Mouse (Mus musculus): ENCODE measurements around the gene Acap3. TPM values are rescaled to one million over a fixed set of nuclear protein-coding genes. Genes with fewer than 3 reads are reported as not detected.

Gene Acap3
- total RNA-seq, 1 experiment from 2014 or later, result 17.2 TPM

DNA sequence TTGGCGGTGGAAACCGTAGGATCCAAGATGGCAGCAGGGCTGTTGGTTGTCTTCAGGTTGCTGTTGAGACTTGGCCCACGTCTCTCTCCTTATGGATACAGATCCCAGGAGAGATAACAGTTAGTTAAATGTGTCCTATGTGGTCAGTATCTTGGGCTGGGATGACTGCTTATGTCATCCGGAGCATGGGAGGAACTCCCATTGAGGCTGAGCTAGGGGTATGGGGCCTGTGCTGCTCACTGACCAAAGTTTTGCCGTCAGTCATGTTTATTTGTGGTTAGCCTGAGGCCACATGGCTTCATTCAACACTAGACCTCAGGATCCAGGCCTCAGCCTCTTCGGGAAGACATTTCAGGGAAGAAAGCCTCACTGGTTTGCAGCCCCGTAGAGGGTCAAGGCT lies 20.2 kb upstream of the Acap3 start:
- no peak for ATAC-seq (replicated peaks; ENCODE audit: insufficient number of reproducible peaks, low FRiP score, low TSS enrichment, poor library complexity, severe bottlenecking)

DNA sequence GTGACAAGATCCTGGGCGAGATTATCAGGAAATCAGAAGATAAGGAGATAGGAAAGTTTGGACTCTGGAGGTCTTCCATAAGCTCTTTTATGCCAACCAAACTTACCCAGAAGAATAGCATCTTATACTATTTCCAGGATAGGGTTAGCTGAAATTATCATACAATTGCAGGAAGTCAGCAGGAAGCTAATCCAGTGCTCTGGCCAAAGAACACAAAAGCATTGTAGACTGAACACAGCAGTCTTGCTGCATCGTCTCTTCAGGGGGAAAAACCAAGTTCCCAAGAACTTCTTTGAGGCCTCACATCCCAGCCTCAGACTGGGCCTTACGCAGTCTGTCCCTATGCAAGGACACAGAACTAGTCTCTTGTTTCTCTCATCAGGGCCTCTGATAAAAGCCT lies 8.0 kb upstream of the Acap3 start:
- ATAC-seq (replicated peaks; ENCODE audit: insufficient number of reproducible peaks, low FRiP score, low TSS enrichment, poor library complexity, severe bottlenecking), result no peak

DNA sequence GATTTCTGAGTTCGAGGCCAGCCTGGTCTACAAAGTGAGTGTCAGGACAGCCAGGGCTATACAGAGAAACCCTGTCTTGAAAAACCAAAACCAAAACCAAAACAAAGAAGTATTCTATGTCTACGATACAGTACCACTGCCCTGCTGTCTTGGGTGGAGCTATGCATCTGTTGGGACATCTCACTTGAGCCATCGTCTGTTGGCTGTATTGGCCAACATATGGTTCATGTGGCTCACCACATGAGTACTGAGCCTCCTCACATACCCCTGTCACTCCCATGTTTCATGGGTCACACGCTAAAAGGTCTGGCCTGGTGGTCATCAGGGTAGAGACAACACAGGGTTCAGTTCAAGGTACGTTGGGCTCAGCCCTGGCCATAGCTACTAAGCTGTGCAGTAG lies 5.3 kb upstream of the Acap3 start:
- no peak for ATAC-seq (replicated peaks; ENCODE audit: insufficient number of reproducible peaks, low FRiP score, low TSS enrichment, poor library complexity, severe bottlenecking)

DNA sequence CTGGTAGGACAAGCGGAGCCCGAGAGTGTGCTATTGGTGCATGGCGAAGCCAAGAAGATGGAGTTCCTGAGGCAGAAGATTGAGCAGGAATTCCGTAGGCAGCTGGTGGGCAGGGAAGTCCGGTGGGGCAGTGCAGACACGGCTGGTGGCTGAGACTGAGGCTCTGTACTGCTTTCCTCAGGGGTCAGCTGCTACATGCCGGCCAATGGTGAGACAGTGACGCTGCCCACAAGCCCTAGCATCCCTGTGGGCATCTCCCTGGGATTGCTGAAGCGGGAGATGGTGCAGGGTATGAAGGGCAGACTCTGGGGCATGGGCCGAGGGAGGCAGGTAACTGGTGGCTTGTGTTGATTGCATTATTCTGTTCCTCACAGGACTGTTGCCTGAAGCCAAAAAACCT lies 3.9 kb upstream of the Acap3 start:
- no peak for ATAC-seq (replicated peaks; ENCODE audit: insufficient number of reproducible peaks, low FRiP score, low TSS enrichment, poor library complexity, severe bottlenecking)

DNA sequence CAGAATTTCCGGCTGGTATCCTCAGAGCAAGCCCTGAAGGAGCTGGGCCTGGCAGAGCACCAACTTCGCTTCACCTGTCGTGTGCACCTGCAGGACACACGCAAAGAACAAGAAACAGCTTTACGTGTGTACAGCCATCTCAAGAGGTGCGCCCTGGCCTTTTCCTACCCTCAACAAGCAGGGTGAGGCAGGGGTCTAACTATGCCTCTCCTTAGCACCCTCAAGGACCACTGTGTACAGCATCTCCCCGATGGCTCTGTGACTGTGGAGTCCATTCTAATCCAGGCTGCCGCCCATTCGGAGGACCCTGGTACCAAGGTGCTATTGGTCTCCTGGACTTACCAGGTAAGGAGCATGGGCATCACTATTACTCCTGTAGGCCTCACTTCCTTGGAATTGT lies 3.4 kb upstream of the Acap3 start:
- no peak for ATAC-seq (replicated peaks; ENCODE audit: insufficient number of reproducible peaks, low FRiP score, low TSS enrichment, poor library complexity, severe bottlenecking)

DNA sequence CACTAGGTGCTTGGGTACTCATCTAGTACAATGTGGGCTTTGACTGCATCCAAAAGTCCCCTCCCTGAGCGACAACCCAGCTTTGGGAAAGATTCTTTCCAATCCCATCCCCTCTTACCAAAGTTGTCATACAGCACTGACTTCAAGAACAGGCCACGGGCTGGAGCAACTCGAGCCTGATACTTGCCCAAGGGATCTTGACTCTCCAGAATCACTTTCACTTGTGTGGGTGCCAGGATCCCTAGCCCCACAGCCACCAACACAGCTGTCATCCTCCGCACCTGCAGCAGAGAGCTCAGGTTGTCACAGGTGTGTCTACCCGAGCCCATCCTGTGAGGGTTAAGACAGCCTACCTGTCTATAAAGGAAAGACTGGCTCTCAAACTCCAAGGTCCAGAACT lies 2.3 kb upstream of the Acap3 start:
- ATAC-seq (replicated peaks; ENCODE audit: insufficient number of reproducible peaks, low FRiP score, low TSS enrichment, poor library complexity, severe bottlenecking), result no peak

DNA sequence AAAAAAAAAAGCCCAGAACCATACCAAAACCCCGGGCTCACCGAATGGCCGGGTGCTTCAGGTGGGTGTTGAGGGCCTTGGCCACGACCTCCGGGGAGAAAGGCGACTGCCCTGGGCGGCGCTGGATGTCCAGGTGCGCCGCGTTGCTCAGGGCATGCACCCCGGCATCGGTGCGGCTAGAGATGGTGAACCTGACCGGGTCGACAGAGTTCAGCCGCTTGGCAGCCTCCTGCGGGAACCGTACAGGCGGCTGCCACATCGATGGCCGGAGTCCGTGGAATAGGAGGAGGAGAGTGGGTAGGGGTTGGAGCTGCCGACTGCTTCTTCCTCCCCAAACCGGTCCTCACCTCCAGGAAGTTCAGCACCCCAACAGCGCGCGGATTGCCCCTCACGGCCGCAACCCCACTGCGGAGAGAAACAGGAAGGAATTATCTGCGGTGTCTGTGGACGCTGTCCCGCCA lies 581 bp upstream of the Acap3 start:
- no peak for ATAC-seq (replicated peaks; ENCODE audit: insufficient number of reproducible peaks, low FRiP score, low TSS enrichment, poor library complexity, severe bottlenecking)

DNA sequence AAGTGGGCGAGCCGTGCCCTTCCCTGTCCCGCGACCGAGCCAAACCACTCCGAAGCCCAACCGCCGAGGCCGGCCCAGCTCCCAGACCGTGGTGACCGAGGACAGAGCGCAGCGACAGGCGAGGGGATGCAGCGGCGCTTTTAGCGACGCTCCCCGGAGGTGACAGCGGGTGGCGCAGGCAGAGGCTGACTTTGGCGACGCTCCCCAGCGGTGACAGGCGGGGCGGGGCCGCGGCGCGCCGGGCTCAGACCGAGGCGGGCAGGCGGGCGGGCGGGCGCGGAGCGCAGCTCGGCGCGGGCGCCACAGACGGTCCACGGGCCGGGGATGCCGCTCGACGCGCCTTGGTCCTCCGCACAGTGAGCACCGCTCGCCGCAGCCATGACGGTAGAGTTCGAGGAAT lies 395 bp downstream of the Acap3 start:
- peak; percentile 49 for ATAC-seq (replicated peaks; ENCODE audit: insufficient number of reproducible peaks, low FRiP score, low TSS enrichment, poor library complexity, severe bottlenecking)

DNA sequence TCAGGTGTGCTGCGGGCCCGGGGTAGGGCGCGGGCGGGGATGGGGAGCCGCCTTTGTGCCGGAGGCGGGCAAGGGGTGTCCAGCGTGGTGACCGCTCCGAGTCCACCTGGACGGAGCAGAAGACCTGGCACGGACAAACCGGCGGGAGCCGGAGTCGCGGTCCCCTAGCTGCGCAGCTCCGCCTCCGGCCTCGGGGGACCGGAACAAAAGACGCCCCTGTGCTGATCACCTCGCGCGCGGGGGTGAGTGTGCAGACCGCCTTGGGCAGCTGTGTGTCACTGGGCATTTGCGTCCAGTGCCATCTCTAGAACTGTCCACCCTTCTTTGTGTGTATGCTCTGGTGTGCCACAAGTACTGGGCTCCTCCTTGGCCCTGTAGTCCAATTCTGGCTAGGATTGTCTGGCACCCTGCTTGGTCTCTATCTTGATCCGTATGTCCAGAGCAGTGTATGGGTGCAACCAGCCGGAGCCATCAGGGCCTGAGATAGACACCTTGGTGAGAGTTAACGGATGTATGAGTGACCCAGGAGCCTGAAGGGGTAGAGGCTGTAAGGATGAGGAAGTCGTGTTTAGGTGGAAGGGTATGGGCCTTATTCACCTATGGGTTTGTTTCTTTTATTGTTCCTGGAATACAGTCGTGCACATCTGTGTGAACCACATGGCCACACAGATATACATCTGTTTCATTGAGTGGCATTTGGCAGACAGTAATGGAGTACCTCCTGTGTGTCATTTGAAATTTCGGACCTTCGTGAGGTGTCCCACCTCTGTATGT lies 1.0 kb downstream of the Acap3 start:
- no peak for ATAC-seq (replicated peaks; ENCODE audit: insufficient number of reproducible peaks, low FRiP score, low TSS enrichment, poor library complexity, severe bottlenecking)

DNA sequence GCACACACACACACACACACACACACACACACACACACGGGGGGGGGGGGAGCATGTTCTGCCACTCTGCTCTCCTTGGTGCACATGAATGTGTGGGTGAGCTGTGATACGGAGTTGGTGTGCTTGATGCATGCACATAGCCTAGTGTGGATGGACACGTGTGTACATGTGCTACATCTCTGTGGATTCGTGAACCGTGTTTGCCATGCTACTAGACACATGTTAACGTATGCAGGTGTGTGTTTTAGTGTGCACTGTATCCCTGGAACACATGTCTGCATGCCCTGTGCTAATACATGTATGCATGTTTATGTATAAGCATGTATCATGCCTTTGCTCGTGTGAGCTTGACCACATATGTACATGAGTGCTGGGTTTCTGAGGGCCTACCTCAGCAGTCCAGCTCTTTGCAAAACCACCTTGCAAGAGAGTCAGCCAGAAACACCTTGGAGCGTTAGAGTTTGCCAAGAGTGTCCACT lies 1.6 kb downstream of the Acap3 start:
- no peak for ATAC-seq (replicated peaks; ENCODE audit: insufficient number of reproducible peaks, low FRiP score, low TSS enrichment, poor library complexity, severe bottlenecking)

DNA sequence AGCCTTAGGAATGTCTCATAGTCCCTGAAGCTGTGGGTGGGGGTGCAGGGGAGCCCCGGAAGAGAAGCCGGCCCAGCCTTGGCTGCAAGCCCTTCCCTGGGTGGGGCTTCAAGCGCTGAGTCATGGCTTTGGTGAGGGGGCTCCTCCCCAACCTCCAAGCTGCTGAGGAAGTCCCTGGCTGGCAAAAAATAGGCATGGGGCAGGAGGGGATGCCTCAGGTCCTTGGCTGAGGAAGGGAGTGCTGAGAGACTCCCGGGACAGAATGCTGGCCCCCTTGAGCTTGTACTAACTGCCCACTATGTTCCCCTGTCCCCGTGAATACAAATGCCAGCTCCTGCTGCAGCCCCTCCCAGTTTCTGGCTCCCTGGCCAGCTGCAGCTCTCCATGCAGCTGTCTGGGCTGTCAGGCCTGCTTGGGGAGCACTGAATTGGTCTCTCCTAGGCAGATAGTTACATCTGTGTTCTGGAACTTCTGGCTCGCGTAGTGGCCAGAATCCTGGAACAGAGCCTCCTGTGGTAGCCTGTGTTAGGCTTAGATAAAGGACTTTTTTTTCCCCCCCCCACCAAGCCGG lies 2.8 kb downstream of the Acap3 start:
- no peak for ATAC-seq (replicated peaks; ENCODE audit: insufficient number of reproducible peaks, low FRiP score, low TSS enrichment, poor library complexity, severe bottlenecking)

DNA sequence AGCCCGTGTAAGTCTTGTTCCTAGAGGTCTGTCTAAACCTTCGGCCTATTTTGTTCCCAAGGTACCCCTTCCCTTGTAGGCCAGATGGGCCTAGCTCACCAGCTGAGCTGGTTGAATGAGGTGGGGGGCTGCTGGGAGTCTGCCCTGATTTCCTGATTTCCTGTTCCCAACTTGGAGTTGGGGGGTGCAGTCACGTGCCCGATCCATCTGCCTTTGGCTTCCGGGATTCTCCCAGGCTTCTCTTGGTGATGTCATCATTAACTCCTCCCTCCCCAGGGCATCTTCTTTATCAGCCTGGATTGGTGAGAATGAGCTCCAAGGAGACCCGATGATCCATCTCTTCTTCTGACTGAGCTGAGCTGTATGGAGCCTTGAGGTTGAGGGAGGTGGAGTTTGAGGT lies 3.6 kb downstream of the Acap3 start:
- no peak for ATAC-seq (replicated peaks; ENCODE audit: insufficient number of reproducible peaks, low FRiP score, low TSS enrichment, poor library complexity, severe bottlenecking)

DNA sequence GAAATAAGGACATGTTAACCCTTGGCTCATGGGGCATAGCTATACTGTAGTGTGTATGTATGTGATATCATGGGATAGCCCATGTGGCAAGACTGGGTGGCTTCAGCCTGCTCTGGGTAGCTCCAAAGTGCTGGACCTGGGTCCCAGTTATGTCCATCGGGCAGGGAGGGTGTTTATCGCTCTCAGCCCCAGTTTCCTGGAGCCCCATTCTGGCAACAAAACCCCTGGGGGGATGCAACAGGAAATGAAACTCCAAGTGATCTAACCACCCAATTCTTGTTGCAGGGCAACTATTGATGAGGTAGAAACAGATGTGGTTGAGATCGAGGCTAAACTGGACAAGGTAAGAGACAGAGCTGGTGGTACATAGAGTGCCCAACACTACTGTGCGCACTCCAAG lies 4.2 kb downstream of the Acap3 start:
- ATAC-seq (replicated peaks; ENCODE audit: insufficient number of reproducible peaks, low FRiP score, low TSS enrichment, poor library complexity, severe bottlenecking), result no peak

DNA sequence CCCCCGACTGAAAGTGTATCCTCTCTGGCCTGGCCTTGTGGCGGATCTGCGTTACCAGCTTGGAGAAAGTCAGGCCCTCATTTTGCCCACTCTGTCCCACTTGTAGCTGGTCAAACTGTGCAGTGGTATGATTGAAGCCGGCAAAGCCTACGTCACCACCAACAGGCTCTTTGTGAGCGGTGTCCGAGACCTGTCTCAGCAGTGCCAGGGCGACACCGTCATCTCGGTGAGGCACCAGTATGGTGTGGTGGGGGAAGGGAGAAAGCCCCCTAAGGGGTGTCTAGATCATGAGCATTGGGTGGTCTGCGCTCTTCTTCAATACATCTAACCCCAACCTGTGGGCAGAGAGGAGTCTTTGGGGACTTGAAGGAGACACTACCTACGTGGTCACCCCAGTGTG lies 4.8 kb downstream of the Acap3 start:
- no peak for ATAC-seq (replicated peaks; ENCODE audit: insufficient number of reproducible peaks, low FRiP score, low TSS enrichment, poor library complexity, severe bottlenecking)

DNA sequence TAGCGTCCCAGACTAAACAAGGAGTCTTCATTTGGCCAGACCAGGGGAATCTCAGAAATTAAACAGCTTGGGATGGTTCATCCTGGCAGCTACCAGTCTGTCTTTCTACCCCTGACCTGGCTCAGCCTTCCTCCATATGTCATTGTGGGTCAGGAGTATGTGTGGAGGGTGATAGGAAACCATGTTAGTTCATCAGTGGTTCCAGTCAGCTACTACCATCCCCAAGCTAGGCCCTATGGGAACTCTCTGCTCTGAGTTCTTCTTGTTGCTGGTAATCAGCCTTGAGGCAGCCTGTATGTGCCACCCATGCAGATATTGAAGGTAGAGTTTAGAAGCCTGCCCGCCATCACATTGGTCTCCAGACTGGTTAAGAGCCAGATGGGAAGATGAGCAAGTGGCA lies 6.7 kb downstream of the Acap3 start:
- no peak for ATAC-seq (replicated peaks; ENCODE audit: insufficient number of reproducible peaks, low FRiP score, low TSS enrichment, poor library complexity, severe bottlenecking)

DNA sequence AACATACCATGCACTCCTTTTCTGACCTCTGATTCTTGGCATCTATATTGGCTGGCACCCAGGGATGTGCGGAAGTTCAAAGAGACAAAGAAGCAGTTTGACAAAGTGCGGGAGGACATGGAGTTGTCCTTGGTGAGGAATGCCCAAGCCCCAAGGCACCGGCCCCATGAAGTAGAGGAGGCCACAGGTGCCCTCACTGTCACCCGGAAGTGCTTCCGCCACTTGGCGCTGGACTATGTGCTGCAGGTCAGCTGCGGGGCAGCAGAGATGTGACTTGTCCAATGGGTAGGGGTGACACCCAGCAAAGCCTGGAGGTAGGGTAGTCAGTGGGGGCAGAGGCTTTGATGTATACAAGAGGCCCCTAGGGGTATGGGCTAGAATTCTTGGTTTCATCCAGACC lies 7.7 kb downstream of the Acap3 start:
- ATAC-seq (replicated peaks; ENCODE audit: insufficient number of reproducible peaks, low FRiP score, low TSS enrichment, poor library complexity, severe bottlenecking), result no peak

DNA sequence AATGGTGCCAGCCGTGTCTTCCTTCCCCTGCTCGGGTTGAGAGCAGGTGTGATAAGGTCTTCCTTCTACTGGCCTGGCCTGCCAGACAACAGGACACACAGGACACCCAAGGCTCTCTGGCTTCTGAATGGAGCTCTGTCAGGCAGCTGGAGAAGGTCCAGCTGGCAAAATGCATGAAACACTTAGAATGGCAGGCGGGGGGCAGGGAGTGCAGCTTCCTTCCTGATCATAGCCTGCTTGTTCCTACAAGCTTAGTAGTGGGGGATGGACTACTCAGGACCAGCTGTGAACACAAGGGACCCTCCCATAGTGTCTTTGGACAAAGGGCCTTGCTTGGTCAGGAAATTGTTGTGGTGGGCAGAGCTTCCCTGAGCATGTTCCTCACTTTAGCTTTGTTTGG lies 9.6 kb downstream of the Acap3 start:
- ATAC-seq (replicated peaks; ENCODE audit: insufficient number of reproducible peaks, low FRiP score, low TSS enrichment, poor library complexity, severe bottlenecking), result no peak

DNA sequence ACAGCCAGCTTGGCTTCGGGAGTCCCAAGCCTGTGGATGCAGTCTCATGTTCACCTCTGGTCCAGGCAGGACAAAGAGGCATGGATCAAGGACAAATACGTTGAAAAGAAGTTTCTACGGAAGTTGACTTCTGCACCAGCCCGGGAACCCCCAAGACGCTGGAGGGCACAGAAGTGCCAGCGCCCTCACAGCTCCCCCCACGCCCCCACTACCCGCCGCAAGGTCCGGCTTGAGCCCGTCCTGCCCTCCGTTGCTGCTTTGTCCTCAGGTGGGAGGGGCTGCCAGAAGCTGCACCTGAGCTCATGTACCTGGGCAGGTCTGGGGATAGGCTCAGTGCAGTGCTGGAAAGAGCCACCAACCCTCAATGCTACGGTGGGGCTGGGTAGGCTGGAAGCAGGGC lies 11.6 kb downstream of the Acap3 start:
- no peak for ATAC-seq (replicated peaks; ENCODE audit: insufficient number of reproducible peaks, low FRiP score, low TSS enrichment, poor library complexity, severe bottlenecking)

DNA sequence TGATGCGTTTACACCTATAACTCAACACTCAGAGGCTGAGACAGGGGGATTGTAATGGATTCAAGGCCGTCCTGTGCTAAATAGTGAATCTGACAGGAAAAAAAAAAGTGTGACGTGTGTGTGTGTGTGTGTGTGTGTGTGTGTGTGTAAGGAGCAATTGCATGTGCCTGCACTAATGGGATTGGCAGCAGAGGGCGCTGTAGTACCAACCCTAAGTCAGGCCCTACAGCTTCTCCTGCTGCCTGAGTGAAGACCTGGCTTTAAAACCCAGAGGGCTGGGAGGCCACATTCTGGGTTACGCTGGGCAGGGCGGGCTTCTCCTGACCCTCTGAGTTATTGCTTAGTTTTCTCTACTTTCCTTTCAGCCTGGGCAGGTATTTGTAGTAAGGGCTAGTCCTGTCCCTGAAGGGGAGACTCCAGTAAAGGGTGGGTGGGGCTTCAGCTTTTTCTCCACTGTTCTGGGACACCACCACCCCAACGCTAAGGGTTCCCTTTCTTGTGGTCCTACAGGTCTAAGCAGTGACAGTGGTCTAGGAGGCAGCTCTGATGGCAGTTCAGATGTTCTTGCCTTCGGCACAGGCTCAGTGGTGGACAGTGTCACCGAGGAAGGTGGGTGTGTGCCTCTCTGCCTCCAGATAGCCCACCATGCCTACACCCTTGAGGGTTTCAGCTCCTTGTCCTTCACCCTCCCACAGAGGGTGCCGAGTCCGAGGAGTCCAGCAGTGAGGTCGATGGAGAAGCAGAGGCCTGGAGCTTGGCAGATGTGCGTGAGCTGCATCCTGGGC lies 12.9 kb downstream of the Acap3 start:
- no peak for ATAC-seq (replicated peaks; ENCODE audit: insufficient number of reproducible peaks, low FRiP score, low TSS enrichment, poor library complexity, severe bottlenecking)

DNA sequence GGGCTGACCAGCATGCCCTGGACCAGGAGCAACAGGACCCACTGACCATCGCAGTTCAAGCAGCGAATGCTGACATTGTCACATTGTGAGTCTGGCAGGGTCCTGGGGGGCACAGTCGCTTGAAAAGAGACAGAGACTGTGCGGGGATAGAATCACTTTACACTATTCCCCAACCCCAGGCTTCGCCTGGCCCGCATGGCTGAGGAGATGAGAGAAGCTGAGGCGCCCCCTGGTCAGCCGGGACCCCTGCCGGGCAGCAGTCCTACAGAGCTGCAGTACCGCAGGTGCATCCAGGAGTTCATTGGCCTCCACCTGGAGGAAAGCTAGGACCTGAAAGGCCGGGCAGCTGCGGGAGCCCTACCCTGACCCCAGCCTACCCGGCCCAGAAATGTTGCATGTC lies 14.0 kb downstream of the Acap3 start:
- ATAC-seq (replicated peaks; ENCODE audit: insufficient number of reproducible peaks, low FRiP score, low TSS enrichment, poor library complexity, severe bottlenecking), result no peak

Data from monocyte, adult 5-6 weeks (primary cell).